Mouse (Mus musculus): ENCODE results near the gene Taf5l. TPM values are rescaled to one million over a fixed set of nuclear protein-coding genes. Genes with fewer than 3 reads are reported as not detected.

Gene Taf5l
- polyA plus RNA-seq, 1 experiment from 2014 or later = 32.1 TPM

GRCm38 (mm10) chr8:123948942-123949685, 72.1 kb downstream of the Taf5l start, which contains the start of gene Nup133:
TSS of gene Nup133 (minus strand) at chr8:123949265.
- Histone ChIP-seq H3K9ac (ENCODE audit: low read depth, low read length) (peak within 1 kb of the TSS; percentile 67), H3K4me2 (replicated peaks; ENCODE audit: low read depth, low read length) (peak within 1 kb of the TSS; percentile 82), H3K27me3 (ENCODE audit: control insufficient read depth, insufficient read depth, low read length) (no peaks in the 10 kb centered on the region), H3K4me3 (ENCODE audit: low read depth, low read length) (peak within 1 kb of the TSS; percentile 98), H3K36me3 (ENCODE audit: control insufficient read depth, insufficient read depth, low read length) (no peaks in the 10 kb centered on the region), H3K4me1 (replicated peaks; ENCODE audit: control insufficient read depth, insufficient read depth, low read length) (0 out of 2 replicates have a peak, but pooled peaks cover 2% of the 10 kb centered on the region), H3K27ac (ENCODE audit: low read depth, low read length) (peak within 1 kb of the TSS; percentile 32; the same call in 1 of the 2 replicates), H3K9me3 (ENCODE audit: control insufficient read depth, low read length) (no peaks in the 10 kb centered on the region)
- ATAC-seq (ENCODE audit: low FRiP score) (peak; percentile 88), DNase-seq (ENCODE audit: low spot score) (peak; percentile 100)
- WGBS = under 1% methylated on average over 77 of the region's 77 CpGs

MicroRNAs within 50 kb of the gene (microRNA counts, 519-probe panel; counts per million panel counts)
- microRNA mmu-miR-1967 = not detected

Other genes with a start within 250 kb of the Taf5l start
- gene Rab4a, start 215.4 kb downstream of the Taf5l start, polyA plus RNA-seq (2014; fragmentation: Nextera tagmentation; extraction: Ambion mirVana) = 64.3 and 68.7 TPM in 2 replicates
- 6.8 and 7.1 TPM in 2 replicates for gene Ccsap, start 161.2 kb downstream of the Taf5l start, polyA plus RNA-seq (2014; fragmentation: Nextera tagmentation; extraction: Ambion mirVana)
- 5.2 and 10.6 TPM in 2 replicates for gene Acta1, start 126.6 kb downstream of the Taf5l start, polyA plus RNA-seq (2014; fragmentation: Nextera tagmentation; extraction: Ambion mirVana)
- 50.1 and 52.3 TPM in 2 replicates for gene Nup133, start 72.1 kb downstream of the Taf5l start, polyA plus RNA-seq (2014; fragmentation: Nextera tagmentation; extraction: Ambion mirVana)
- 17.5 and 18.3 TPM in 2 replicates for gene Abcb10, start 38.3 kb downstream of the Taf5l start, polyA plus RNA-seq (2014; fragmentation: Nextera tagmentation; extraction: Ambion mirVana)
- gene Urb2, start 111 bp upstream of the Taf5l start, polyA plus RNA-seq (2014; fragmentation: Nextera tagmentation; extraction: Ambion mirVana) = 7.3 and 7.6 TPM in 2 replicates
- gene Galnt2, start 210.0 kb upstream of the Taf5l start, polyA plus RNA-seq (2014; fragmentation: Nextera tagmentation; extraction: Ambion mirVana) = 47.0 and 53.5 TPM in 2 replicates